Mouse (Mus musculus) neutrophil, adult 5-6 weeks (primary cell): Measurements from ENCODE around the gene Homer2. TPM values are rescaled to one million over a fixed set of nuclear protein-coding genes. Genes with fewer than 3 reads are reported as not detected.

ENCODE experiments used
- total RNA-seq: library from RNA; stranded (forward); fragments of 200-1000 nt; gene quantifications from 2 replicates; pipeline ENCODE4 v1.2.3, GENCODE M21; 2017

The Homer2 gene
- total RNA-seq, 1 experiment from 2014 or later, result not detected

Other genes starting within 250 kb of the Homer2 start
- gene Ap3b2, start 213.6 kb downstream of the Homer2 start, total RNA-seq, result not detected in 2 replicates
- gene BC048679, start 209.2 kb downstream of the Homer2 start, total RNA-seq, result not detected in 2 replicates
- 0.25 and 0.35 TPM in 2 replicates for gene Fsd2, start 140.6 kb downstream of the Homer2 start, total RNA-seq
- gene Whamm, start 136.3 kb downstream of the Homer2 start, total RNA-seq, result 36.2 and 44.9 TPM in 2 replicates
- gene Ramac, start 55.4 kb upstream of the Homer2 start, total RNA-seq, result 106 and 121 TPM in 2 replicates
- gene 3110040N11Rik, start 82.0 kb upstream of the Homer2 start, total RNA-seq, result 30.3 and 42.7 TPM in 2 replicates
- 115 and 116 TPM in 2 replicates for gene Btbd1, start 121.9 kb upstream of the Homer2 start, total RNA-seq
- gene Gm10160, start 148.3 kb upstream of the Homer2 start, total RNA-seq, result not detected in 2 replicates
- gene Tm6sf1, start 151.5 kb upstream of the Homer2 start, total RNA-seq, result 147 and 181 TPM in 2 replicates
- 2.8 and 4.0 TPM in 2 replicates for gene Hdgfl3, start 226.9 kb upstream of the Homer2 start, total RNA-seq